Mouse (Mus musculus) lung, postnatal 4 days (tissue): ENCODE data around the gene Nxt1.

Experiments
- DNase-seq, 2 experiments: peaks; one replicate each; pipeline ENCODE4 v3.0.0; 2021

The Nxt1 gene

DNA sequence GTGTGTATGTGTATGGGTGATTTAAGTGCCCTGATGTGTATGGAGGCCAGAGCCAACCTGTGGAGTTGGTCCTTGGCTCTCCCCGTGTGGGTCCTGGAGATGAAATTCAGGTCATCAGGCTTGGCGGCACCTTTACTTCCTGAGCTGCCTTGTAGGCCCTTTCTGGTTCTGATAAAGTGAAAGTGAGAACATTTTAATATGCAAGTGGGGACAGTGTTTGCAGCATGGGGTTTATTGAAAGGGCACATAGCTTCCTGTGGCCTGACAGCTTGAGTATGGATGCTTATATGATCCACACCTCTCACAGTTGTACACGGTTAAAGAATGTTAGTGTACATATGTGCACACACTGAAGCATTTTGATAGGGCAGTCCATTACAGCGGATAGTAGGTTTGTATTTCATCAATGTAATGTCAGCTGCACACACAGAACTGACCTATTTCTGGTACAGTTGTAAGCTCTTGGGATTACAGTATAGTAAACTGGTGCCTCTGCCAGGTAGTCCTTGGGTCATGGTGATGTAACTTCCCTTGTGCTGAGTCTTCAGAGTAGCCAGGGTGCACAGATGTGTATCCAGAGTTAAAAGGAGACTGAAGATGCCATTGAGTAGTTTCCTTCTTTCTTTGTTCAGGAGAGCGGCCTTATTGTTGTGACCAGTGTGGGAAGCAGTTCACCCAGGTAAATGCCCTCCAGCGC, 17.2 kb downstream of the Nxt1 start:
- no peak for DNase-seq

DNA sequence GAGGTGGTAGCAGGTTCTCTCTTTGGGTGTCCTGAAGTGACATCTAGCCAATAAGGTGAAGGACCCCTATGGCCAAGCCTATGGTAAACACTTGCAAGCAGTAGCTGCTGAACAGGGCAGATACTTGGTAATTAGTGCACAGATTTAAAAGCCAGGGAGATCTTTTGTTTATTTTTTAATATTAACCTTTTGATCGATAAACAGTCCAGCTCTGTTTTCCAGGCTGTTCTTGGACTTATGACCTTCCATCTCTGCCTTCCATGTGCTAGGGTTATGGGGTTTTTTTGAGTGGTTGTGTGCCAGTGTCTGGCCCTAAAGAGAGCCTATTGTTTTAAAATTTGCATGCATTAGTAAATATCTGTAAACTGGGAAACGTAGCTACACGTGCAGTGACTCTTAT, 17.9 kb downstream of the Nxt1 start:
- no peak for DNase-seq

DNA sequence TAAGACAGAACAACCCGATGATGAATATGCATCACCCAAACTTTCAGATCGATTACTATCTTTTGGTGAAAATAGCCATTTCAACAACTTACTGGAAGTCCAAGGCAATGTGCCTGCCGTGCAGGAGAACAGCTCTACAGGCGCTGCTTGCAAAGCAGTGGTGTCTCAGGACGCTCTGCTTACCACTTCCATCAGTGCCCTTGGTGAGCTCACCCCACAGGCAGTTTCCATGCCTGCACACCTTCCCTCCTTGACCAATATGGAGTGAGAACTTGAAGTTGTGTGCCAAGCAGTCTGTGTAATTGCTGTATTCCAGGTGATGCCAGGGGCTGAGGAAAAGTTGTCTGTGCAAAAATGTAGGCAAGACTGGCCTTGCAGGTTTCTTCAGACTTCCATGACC, 18.4 kb downstream of the Nxt1 start:
- no peak for DNase-seq

DNA sequence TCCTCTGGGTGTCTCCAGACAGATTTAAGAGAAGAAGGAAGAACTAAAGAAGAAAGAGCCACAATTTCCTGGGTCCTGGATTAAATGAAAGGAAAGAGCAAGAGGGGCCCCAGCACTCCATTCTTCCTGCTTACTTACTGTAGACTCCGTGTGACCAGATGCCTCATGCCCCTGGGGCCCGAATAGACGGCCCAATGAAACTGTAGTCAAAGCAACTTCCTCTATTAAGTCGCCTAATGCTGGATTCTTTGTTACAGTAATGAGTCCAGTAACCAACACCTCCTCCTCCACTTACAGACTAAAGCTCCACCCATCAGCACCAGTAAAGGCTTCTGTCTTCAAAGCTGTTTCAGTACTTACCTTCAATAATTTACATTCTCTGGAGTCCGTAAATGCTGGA, 26.2 kb downstream of the Nxt1 start:
- no peak for DNase-seq

DNA sequence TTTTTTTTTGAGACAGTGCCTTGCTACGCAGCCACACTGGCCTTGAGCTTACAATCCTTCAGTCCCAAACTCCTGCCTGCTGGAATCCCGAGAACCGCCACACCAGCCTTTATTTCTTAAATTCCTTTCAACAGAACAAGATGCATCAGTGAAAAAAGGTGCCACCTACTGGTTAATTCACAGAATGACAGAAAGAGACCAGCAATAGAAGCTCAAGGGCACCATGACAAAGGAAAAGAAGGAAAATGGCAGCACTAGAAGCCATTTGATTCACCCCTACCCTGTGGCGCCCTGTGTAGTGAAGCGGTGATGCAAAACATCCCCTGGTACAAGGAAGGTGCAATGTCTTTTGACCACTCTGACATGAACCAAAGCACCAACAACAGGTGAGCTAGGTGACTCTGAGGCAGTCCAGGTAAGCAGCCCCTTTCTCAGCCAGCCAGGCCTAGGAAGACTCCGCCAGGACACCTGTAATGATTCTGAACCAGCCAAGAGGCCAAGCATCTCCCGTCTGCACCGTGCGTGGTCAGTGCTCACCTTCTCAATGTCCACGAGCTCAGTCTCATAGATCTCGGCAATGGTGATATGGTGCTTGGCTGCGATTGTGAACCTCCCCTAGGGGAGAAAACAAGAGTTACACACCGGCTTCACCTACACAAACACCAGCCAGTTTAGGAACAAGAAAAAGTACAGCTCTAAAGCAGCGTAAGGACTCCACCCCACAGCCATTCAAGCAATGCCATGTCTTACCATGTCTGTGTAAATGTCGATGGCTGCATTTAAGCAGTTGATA, 34.2 kb downstream of the Nxt1 start:
- no peak for DNase-seq

DNA sequence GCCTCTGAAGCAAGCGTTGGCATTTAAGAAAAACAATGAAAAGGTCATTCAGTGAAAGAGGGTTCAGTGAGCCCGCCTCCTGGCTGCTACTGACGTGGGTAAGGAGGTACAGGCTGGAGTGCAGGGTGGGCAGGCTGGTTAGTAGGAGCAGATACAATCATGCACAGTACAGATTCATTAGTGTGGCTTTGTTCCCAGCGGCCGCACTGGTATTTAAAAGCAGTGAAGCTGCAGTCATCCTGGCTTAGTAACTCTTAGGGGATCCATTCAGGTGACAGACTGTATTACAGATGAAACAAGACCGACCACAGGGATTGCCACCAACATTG, 34.8 kb downstream of the Nxt1 start:
- no peak for DNase-seq

DNA sequence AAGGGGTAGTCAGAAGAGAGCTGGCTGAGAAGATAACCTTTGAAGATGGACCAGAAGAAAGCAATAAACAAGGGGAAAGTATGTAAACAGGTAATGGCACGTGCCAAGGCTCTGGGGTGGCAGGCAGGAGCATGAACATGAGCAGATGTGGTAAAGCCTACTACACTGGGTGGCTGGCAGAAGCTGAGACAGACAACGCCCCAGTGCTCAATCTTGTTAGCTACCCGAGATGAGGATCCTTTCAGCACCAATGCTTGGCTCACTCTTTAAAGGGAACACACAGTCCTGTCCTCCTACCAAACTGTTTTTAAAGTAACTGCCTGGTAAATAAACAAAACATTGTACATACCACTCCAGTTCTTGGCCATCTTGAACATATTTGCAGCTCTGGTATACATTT, 39.9 kb downstream of the Nxt1 start:
- DNase-seq = no peak

DNA sequence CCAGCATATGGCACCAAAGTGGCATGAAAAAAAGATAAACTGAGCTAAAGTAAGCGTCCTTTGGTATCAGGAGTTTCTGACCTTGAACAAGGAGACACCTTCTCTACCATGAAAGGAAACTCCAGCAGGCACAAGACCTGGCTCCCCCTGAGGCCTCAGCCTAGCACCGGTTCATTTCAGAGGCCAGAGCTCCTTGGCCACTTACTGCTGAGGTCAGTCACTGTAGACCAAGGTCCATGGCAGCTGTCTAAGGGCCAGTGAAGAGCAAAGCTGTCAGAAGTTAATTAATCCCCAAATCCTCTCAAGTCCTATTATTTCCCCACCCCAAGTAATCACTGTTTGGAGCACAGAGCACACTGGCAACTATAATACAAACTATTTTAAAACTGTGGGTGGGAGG, 44.7 kb downstream of the Nxt1 start:
- no peak for DNase-seq

DNA sequence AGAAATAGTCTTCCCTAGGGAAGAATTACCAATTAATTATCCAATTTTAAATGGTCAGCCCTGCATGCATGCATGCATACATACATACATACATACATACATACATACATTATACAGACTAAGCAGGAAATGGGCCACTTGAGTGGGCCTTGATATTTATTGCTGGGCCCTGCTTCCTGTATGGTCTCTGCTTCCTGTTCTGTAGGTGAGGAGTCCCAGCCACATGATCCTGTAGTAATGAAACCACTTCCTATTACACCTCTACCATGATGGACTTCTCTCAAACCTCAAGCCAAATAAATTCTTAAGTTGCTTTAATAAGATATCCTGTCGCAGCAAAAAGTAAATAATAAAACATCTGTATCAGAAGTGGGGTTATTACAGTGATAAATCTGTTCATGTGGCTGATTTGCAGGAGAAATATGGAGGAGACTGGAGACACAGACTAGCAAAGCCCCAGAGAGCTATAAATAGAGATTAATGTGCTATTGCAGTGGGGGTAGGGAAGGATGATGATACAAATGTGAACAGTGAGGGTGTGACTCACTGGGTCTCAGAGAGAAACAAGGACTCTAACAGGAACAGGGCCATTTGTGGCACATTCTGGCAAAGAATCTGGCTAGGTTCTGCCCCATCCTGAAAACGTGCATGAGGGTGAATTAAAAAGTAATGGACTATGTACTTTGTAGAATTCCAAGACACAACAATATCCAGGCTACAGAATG, 47.0 kb downstream of the Nxt1 start:
- no peak for DNase-seq
